Mouse (Mus musculus): Measurements from ENCODE around the gene Nln.

Nln gene

DNA sequence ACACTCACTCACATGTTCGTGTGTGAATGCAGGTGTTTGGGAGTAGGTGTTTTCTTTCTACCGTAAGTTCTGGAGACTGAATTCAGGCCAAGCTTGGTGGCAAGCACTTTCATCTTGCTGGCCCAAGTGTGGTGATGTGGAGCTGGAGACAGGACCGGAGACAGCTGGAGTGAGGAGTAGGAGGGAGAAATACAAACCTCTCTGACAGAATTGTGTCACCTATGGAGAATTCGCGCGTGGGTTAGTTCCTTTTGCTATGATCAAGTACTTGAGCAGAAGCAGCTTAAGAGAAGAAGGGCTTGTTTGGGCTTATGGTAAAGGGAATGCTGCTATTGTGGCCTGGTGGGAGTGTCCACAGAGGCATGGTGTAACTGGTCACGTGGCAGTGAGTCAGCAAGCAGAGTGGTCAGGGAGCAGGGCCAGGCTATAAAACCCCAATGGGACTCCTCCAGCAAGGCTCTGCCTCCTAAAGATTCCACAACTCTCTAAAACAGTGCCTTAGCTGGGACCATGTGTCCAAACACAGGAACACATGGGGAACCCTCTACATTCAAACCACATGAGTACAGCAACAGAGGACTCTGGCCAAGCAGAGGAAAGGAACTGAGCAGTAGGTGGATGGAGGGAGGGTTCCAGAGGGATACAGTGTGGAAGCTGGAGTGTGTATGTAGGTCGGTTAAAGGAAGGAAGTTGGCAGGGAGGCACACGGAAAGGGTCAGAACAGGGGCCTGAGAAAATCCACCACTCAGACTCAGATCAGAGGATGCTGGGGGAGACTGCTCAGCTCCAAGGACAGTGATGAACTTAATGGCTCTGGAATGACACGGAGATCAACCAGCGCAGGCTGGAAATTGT lies 14.7 kb downstream of the Nln start:
- no peak for DNase-seq

- no peak for DNase-seq
Observed at GRCm38 (mm10) chr13:104091734-104092133, 17.7 kb downstream of the Nln start.

DNA sequence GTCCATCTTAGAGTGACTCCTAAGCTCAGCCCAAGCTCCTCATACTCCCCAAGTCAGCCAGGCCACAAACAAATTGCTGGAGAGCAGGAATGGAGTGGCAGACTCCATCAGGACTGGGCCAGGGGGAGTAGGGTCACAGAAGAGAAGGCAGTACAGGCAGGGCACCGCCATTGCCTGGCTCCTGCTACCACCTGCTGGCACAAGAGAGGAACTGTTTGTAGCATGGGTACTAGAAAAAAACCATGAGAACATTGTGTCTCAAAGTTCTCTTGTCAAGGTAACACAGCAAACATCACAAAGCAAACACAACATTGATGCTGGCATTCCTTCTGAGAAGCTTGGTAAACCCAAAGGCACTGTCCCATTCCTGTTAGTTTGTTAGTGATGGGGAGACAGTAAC lies 20.0 kb downstream of the Nln start:
- peak; percentile 48 to 56 for DNase-seq

DNA sequence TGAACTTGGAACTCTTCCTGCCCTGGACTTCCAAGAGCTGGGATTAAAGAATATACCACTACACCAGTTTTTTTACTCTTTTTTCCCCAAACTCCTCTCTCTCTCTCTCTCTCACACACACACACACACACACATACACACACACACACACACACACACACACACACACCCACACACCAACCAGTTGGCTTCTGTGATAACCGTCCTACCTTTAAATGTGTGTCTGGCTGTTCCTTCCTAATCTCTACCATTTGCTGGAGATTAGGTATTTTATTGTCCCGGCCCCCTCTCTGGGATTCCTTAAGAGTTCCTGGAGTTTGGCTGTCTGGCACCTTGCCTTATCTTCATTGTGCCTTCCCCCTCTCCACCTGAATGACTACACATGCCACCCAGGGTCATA lies 24.8 kb downstream of the Nln start:
- DNase-seq, result no peak

DNA sequence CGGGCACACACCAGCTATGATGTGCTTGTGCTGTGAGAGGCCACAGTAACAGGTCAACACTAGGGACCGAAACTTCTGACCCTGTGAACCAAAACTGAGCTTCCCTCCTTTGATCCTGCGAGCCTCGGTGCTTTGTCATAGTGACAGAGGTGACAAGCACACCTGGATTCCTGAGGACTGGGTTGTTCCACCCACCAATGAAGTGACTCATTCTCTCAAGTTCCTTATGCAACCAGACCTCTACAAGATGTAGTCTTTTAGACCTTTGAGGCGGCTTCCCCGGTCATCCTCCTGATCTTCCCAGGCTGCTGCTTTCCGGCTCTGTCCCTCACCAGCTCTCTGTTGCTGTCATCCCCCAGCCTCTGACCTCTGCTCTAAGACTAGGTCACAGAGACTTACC lies 26.9 kb downstream of the Nln start:
- DNase-seq, result no peak

DNA sequence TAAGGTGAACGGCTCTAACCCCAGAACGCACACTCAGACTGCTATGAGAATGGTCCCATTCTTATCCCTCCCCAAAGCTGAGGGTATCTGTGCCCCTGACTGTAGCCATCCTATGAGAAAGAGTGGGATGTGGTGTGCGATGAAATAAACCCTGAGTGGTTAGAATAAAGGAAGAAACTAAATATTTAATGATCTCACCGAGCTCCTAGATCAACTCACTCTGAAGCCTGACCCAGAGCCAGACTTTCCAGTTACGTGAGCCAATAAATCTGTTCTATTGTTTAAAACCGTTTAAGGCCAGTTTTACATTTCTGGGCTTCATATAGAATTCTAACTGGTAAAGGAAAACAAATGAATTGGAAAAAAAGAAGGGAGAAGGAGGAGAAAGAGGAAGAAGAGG lies 32.4 kb downstream of the Nln start:
- no peak for DNase-seq

GRCm38 (mm10) chr13:104074731-104075130 lies 34.7 kb downstream of the Nln start:
- DNase-seq, result no peak

DNA sequence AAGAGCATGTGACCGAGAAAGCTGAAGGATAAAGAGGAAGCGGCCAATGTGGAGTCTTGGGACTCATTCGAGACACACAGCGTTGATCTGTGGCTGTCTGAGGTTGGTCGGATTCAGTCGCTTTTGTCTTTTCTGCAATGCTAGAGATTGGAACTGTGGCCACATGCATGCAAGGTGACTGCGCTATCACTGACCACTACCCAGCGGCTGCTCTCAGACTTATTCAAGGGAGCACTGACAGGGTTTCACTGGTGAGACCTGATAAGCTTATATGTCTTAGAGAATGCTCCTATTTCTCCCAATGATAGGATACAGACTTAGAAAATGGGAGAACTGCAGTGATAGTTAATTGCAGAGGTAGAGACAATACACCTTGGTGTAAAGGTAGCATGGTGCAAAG lies 35.2 kb downstream of the Nln start:
- DNase-seq, result no peak

GRCm38 (mm10) chr13:104072351-104072750 lies 37.1 kb downstream of the Nln start:
- DNase-seq, result no peak

GRCm38 (mm10) chr13:104070703-104071102 lies 38.7 kb downstream of the Nln start:
- no peak for DNase-seq

GRCm38 (mm10) chr13:104069216-104069615 lies 40.2 kb downstream of the Nln start:
- no peak for DNase-seq

GRCm38 (mm10) chr13:104065649-104066347 lies 43.6 kb downstream of the Nln start:
- no peak for DNase-seq

DNA sequence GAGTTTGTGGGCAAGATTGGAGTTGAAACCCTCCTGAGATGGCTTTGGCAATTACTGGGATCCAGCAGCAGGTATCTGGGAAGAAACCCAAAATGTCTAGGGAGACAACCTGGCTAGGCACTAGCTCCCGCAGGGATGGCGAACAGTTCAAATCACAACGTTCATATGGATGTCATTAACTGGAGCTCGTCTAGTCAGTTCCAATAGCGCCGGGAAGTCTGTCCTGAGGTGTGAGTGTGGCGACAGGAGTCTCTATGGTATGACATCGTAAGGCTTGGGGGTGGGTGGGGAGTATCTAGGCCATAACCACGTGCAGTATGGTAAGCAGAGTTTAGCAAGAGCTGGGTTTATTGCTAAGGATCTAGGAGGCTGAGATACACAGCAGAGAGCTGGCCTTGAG lies 46.4 kb downstream of the Nln start:
- no peak for DNase-seq

DNA sequence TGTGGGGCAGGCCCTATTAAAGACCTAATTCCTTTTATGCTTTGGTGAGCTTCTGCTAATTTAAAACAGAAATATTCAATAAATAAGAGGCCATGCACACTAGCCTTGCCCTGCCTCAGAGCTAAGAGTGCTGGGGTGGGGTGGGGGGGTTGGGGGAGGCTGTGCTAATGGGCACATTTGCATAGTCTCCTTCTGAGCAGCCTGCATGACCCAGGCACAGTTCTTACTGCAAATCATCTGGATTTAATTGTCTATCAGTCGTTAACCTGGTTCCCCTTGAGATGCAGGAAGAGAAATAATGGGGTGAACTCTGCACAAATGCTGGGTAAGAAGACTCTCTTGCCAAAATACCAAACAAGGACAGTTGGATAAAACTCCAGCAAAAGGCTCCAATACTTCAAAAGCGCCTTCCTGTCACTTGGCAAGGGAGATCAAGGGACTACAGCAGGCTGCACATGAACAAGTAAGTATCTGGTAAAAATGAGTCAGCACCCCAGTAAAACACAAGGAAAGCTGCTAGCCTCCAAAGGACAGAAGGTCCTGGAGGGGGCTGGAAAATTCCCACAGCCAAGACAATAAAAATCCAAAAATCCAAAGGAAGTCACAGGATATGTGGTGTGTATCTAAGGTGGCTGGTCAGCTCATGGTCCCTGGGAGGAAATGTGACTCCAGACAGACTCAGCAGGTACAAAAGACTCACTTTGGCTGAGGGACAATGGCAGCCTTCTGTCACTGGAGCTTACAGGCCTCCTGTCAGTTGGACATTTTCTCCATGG lies 47.3 kb downstream of the Nln start:
- DNase-seq, result no peak

DNA sequence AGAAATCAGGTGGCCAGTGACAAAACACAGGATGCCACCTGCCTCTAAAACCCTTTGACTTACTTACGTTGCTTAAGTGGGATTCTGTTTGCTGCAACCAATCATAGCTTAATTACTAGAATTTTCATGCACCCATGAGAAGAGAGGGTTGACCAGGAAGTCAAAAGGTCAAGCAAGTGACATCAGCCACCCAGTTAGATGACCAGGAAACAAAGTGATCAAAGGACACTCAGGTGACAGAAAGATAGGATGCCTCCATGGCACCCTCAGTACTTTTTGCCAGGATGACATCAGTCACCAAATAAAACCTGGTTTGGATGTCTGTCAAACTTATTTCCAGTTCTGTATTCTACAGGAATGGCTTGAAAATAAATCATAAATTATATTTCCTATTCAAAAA lies 49.2 kb downstream of the Nln start:
- no peak for DNase-seq

GRCm38 (mm10) chr13:104059536-104059935 lies 49.9 kb downstream of the Nln start:
- no peak for DNase-seq

DNA sequence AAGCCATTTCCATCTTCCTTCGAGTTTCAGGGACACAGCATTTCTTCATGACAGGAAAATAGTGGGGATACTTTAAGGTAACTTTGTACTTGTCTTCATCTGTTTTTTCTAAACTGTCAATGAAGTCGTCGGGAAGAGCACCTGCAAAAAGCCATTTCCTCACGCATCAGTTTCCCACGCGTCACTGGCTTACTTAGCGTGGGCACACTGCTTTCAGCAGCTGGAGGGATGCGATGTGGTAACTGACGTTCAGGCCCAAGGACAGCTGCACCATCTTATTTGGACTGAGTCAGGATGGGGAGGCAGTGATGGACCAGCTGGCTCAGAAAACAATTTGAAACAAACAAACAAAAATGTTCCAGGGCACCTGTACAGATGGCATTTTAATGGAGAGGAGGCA lies 50.7 kb downstream of the Nln start:
- no peak for DNase-seq

GRCm38 (mm10) chr13:104052271-104052753 lies 57.1 kb downstream of the Nln start:
- DNase-seq, result no peak

GRCm38 (mm10) chr13:104048835-104049234 lies 60.6 kb downstream of the Nln start:
- DNase-seq, result peak in 1 of 2 experiments; percentile 4

GRCm38 (mm10) chr13:104045108-104045507 lies 64.3 kb downstream of the Nln start:
- no peak for DNase-seq

DNA sequence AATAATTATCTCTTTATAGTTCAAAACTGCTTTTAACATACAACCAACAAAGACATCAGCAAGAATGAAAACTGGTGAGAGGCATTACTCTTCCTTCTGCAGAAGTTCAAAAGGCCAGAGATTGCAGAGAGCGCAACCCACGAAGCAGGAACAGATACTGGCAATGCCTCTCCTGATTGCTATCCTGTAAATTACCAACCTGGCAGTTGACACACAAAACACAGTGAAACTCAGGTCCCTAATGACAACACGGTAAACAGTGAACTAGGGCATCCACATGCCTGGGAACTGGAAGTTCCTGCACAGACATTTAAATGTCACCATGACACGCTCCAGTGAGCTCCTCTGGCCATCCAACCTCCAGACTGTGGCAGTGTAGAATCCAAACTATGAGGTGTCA lies 65.1 kb downstream of the Nln start:
- no peak for DNase-seq

DNA sequence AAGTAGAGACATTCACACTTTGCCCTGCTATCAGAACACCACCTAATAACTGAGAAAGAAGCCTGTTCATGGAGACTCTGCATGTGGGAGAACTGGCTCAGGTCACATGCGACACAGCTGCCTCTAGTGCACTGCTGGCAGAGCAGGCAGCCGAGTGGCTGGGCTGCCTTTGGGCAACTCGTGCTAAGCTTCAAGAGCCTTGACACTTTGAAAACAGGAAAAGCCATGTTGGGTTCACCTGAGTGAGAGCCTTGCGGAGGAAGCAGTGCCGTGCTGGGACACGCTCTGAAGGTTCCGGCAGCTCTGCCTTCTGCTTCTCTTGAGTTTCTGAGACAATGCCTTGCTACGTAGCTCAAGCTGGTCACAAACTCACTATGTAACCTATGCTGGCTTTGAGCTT lies 66.7 kb downstream of the Nln start:
- DNase-seq, result peak; percentile 34 to 37

DNA sequence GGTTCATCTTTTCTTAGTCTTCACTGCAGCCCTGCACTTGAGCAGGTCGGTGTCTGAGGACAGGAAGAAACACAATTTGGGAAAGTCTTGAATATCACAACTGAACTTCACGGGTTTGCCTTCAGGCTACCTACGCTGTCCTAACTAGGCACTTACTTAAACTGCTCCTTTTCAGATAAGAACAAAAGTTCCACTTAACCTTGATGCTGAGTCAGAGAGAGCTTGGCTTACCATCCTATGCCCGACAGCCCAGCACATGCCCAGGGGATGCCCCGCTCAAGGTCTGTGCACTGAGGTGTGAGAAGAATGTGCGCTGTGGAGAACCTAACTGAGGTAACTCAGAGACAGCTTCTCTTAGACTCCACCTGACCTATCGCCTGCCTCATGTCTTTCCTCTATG lies 67.9 kb downstream of the Nln start:
- peak; percentile 6 to 22 for DNase-seq

Data from B cell, adult 2 months (primary cell).